Mouse (Mus musculus) limb, embryonic 14.5 days (tissue): ENCODE measurements around the gene Slc37a1. TPM values are rescaled to one million over a fixed set of nuclear protein-coding genes. Genes with fewer than 3 reads are reported as not detected.

Experiments used
- ATAC-seq: fragments of 200-750 bp; cut with Nextera tagmentation; 2 replicates; pipeline ENCODE4 v1.8.0; 2017; ENCODE audit warnings: low read depth, moderate number of reproducible peaks, moderate TSS enrichment; ENCODE audit not compliant: low FRiP score
- DNase-seq: peaks from one replicate; pipeline ENCODE4 v3.0.0-alpha.2; 2015; ENCODE audit warnings: low spot score
- H3K27ac ChIP-seq: fragments of 300-500 bp; sonication (generic); replicated peaks from 2 replicates; pipeline ENCODE4 v1.5.1; 2014; ENCODE audit warnings: low read depth, mild to moderate bottlenecking, low read length, moderate library complexity, mixed read lengths
- H3K27me3 ChIP-seq: fragments of 300-500 bp; sonication (generic); 2 replicates; pipeline ENCODE4 v1.6.1; 2014; ENCODE audit warnings: low read length, mixed read lengths; ENCODE audit not compliant: control insufficient read depth, insufficient read depth
- H3K36me3 ChIP-seq: fragments of 300-500 bp; sonication (generic); 2 replicates; pipeline ENCODE4 v1.6.1; 2014; ENCODE audit warnings: mild to moderate bottlenecking, low read length, moderate library complexity, mixed read lengths; ENCODE audit not compliant: control insufficient read depth, insufficient read depth
- H3K4me1 ChIP-seq: fragments of 300-500 bp; sonication (generic); 2 replicates; pipeline ENCODE4 v1.6.1; 2014; ENCODE audit warnings: antibody characterized with exemption, low read length, mixed read lengths; ENCODE audit not compliant: control insufficient read depth, insufficient read depth
- H3K4me2 ChIP-seq: fragments of 300-500 bp; sonication (generic); replicated peaks from 2 replicates; pipeline ENCODE4 v1.6.1; 2014; ENCODE audit warnings: low read depth, mild to moderate bottlenecking, low read length, moderate library complexity; ENCODE audit not compliant: severe bottlenecking
- H3K4me3 ChIP-seq: fragments of 300-500 bp; sonication (generic); replicated peaks from 2 replicates; pipeline ENCODE4 v1.5.1; 2014; ENCODE audit warnings: low read length
- H3K9ac ChIP-seq: fragments of 300-500 bp; sonication (generic); 2 replicates; pipeline ENCODE4 v1.6.1; 2014; ENCODE audit warnings: mild to moderate bottlenecking, low read depth, low read length, moderate library complexity; ENCODE audit not compliant: severe bottlenecking
- H3K9me3 ChIP-seq: fragments of 300-500 bp; sonication (generic); 2 replicates; pipeline ENCODE4 v1.6.1; 2016; ENCODE audit warnings: low read length; ENCODE audit not compliant: control insufficient read depth
- POLR2A ChIP-seq: fragments of 200-500 bp; IDR thresholded peaks from 2 replicates; pipeline ENCODE4 v1.8.0; 2012; ENCODE audit warnings: inconsistent platforms, mild to moderate bottlenecking, moderate library complexity, borderline replicate concordance; ENCODE audit not compliant: insufficient read depth, insufficient read length; ENCODE audit errors: extremely low read depth
- WGBS: fragments of 180-500 bp; shearing (Covaris S2); extraction: QIAGEN DNeasy Blood & Tissue Kit; methylation state at CpG from one replicate; pipeline ENCODE4 v1.1.7; 2014; 5-methylcytosine and 5-hydroxymethylcytosine counted together
- polyA plus RNA-seq, 2 experiments: library from polyadenylated mRNA; depleted of rRNA in 1 of 2; stranded (reverse) in 1 of 2; unstranded in 1 of 2; fragments of >200 nt; fragmentation: Nextera tagmentation in 1 of 2; extraction: Ambion mirVana in 1 of 2; gene quantifications; 2 replicates each; pipeline versions ENCODE4 v1.2.1 to v1.2.3; 2012 to 2014

The Slc37a1 gene
- polyA plus RNA-seq, 2 experiments, result 1.6 to 2.4 TPM

DNA sequence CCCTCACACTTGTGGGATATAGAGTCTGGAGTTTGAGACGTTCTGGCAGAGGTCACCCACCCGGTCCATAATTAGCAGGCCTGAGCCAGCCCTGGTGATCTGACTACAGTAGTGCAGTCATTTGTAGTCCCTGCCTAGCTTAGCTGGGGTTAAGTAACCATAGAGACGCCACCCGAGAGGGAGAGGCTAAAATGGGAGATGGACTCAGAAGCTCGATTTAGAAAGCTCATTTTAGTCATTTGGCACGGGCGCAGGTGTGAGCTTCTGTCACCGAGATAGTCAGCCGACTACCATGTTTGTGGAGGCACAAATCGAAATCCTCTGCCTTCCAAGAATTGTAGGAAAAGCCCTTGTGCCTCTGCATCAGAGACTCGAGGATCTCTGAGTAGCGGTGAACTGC lies 34.8 kb downstream of the Slc37a1 start:
- H3K4me3 ChIP-seq, result no peak overlapping the region
- H3K36me3 ChIP-seq, result no peaks in the 10 kb centered on the region
- no peak overlapping the region for H3K27ac ChIP-seq
- ATAC-seq (no peak), DNase-seq (no peak)
- H3K4me1 ChIP-seq, result no peaks in the 10 kb centered on the region
- H3K9me3 ChIP-seq, result no peaks in the 10 kb centered on the region
- no peak for TF ChIP-seq POLR2A
- no peak overlapping the region for H3K9ac ChIP-seq
- no peak overlapping the region for H3K4me2 ChIP-seq
- H3K27me3 ChIP-seq, result no peaks in the 10 kb centered on the region
- 78% methylated on average over 12 of the region's 12 CpGs for WGBS

DNA sequence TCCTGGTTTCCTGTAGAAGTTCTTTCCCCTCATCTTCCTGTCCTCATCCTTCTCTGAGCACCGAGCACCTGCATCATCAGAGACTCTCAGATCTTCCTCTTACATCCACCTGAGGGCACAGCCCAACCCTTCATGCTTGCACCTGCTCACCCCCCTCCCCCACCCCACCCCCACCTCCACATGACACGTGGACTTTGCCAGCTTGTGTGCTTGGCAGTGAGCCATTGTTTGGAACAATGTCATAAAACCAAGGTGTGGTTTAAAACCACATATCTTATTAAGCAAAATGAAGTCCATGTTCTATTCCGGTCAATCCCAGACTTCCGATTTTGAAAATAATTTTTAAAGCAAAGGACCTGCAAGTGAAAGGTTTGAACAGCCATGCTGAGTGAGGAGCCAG lies 35.9 kb downstream of the Slc37a1 start:
- no peak overlapping the region for H3K4me3 ChIP-seq
- no peak overlapping the region for H3K9ac ChIP-seq
- TF ChIP-seq POLR2A, result no peak
- no peak overlapping the region for H3K27ac ChIP-seq
- no peaks in the 10 kb centered on the region for H3K27me3 ChIP-seq
- H3K4me2 ChIP-seq, result no peak overlapping the region
- WGBS, result 63% methylated on average over 4 of the region's 4 CpGs
- ATAC-seq (no peak), DNase-seq (no peak)
- no peaks in the 10 kb centered on the region for H3K9me3 ChIP-seq
- no peaks in the 10 kb centered on the region for H3K4me1 ChIP-seq
- no peaks in the 10 kb centered on the region for H3K36me3 ChIP-seq

DNA sequence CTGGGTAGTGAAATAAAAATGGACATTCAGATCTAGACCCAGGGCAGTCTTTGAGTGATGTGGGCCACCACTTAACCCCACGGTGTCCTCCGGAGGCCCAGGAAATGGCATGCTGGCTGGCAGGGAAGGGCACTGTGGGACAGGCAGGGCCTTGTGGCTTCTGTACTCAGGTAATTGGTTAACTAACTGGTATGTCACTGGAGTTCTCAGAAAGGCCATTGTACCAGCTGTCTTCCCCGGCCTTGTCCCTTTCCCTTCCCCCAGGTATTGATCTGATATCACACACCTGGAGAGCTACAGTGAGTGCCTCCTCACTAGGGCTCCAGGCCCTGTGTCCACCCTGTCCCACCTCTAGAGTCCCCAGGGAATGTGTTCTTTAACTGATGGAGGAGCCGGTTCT lies 36.8 kb downstream of the Slc37a1 start:
- Histone ChIP-seq H3K4me3 (no peak overlapping the region), H3K4me1 (no peaks in the 10 kb centered on the region), H3K27me3 (no peaks in the 10 kb centered on the region), H3K4me2 (no peak overlapping the region), H3K9me3 (no peaks in the 10 kb centered on the region), H3K9ac (no peak overlapping the region), H3K27ac (no peak overlapping the region), H3K36me3 (no peaks in the 10 kb centered on the region)
- DNase-seq (no peak), ATAC-seq (no peak)
- 86% methylated on average over 4 of the region's 4 CpGs for WGBS
- no peak for TF ChIP-seq POLR2A

DNA sequence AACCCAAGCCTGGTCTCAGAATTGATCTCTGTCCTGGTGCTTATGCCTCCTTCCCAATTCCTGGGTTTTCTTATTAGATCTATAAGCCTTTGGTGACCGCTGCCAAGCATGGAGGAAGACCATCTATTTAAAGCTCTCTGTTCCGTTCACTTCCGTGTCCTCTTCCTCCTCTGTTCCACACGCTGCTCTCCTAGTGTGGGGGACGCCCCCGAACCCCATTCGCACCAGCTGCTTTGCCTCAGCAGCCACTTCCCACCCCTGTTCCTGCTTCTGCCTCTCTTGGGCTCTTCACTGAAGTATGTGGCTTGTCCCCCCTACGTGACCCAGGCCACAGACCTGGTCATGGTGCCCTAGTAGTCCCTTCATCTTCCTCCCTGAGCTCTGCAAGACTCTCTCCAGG lies 37.6 kb downstream of the Slc37a1 start:
- H3K27me3 ChIP-seq, result no peaks in the 10 kb centered on the region
- no peak overlapping the region for H3K4me2 ChIP-seq
- ATAC-seq (no peak), DNase-seq (no peak)
- H3K9ac ChIP-seq, result no peak overlapping the region
- no peak overlapping the region for H3K27ac ChIP-seq
- 91% methylated on average over 8 of the region's 8 CpGs for WGBS
- H3K4me1 ChIP-seq, result no peaks in the 10 kb centered on the region
- TF ChIP-seq POLR2A, result no peak
- H3K4me3 ChIP-seq, result no peak overlapping the region
- no peaks in the 10 kb centered on the region for H3K9me3 ChIP-seq
- no peaks in the 10 kb centered on the region for H3K36me3 ChIP-seq

DNA sequence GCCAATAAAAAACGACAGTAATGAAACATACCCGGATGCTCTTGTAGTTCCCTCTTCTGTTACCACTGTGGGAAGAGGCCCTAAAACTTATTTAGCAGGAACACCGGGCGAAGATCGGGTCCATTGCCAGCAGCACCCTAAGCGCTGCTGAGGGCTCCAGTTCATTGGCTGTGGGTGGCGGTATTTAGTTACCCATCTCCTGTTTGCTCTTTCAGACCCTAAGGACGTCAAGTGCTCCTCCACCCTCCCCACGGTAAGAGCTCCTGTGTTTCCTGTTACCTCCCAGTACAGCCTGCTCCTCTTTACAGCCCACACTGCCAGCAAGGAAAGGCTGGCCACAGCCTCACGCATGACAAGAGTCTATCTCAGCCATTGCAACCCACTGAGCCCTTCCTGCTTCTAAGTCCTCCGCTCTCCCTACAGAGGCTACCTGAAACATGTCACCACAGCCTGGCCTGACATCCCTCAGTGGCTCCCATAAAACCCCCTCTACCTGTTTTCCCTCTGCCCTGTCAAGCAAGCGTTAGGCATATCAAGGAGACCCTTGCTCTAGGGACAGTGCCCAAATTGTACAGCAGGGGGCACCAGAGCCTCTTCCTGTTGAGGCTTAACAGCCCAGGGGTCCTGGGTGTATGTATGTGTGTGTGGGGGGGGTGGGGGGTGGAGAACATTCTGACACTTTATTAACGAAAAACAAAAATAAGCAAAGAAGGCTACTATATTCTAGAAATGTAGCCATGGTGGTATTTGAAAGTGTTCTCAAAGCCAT lies 39.0 kb downstream of the Slc37a1 start:
- TF ChIP-seq POLR2A, result no peak
- Histone ChIP-seq H3K36me3 (no peaks in the 10 kb centered on the region), H3K27me3 (no peaks in the 10 kb centered on the region), H3K9me3 (no peaks in the 10 kb centered on the region), H3K4me2 (no peak overlapping the region), H3K4me3 (no peak overlapping the region), H3K9ac (no peak overlapping the region), H3K27ac (no peak overlapping the region), H3K4me1 (no peaks in the 10 kb centered on the region)
- 66% methylated on average over 13 of the region's 13 CpGs for WGBS
- ATAC-seq (no peak), DNase-seq (peak; percentile 54)

DNA sequence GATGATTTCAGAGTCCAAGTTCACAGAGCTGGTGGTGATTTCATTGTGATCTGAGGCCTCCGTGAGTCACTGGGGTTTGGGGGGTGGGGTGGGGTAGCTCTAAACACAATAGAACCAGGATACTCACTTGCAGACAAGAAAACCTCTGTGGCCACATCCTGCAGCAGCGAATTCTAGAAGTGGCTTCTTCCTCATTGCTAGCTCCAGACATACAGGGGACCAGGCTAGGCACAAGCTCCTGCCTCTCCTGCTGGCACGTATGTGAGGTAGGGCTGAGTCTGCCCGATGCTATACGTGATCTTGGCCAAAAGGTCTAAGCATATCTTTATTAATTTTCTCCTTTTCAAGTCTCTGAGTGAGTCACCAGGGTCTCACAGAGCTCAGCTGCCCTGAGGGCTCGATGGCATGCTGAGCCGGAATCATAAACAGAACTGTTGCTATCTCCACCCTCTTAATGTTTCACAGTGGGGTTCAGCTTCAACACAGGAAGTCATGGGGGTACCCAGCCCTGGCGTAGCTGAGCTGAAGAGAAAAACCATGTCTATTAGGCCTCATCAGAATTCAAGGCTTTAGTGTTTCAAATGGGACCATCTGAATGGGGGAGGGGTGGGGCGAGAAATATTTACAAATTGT lies 39.7 kb downstream of the Slc37a1 start:
- no peak for ATAC-seq
- Histone ChIP-seq H3K4me1 (no peaks in the 10 kb centered on the region), H3K36me3 (no peaks in the 10 kb centered on the region), H3K27ac (no peak overlapping the region), H3K4me2 (no peak overlapping the region), H3K4me3 (no peak overlapping the region), H3K9me3 (no peaks in the 10 kb centered on the region), H3K9ac (no peak overlapping the region), H3K27me3 (no peaks in the 10 kb centered on the region)
- no peak for TF ChIP-seq POLR2A
- 38% methylated on average over 9 of the region's 9 CpGs for WGBS
- DNase-seq, result no peak
